Mouse (Mus musculus) kidney, adult 2 months (tissue): ENCODE results near the gene Mgat4d. TPM values are rescaled to one million over a fixed set of nuclear protein-coding genes. Genes with fewer than 3 reads are reported as not detected.

Experiments
- DNase-seq: peaks from one replicate; pipeline ENCODE4 v3.0.0; 2021
- H3K27ac ChIP-seq: fragments of 200-500 bp; 2 replicates; pipeline ENCODE4 v1.5.1; 2012; ENCODE audit warnings: low read depth, low read length, control low read depth, inconsistent platforms; ENCODE audit not compliant: insufficient read depth
- H3K27me3 ChIP-seq: fragments of 200-500 bp; replicated peaks from 2 replicates; pipeline ENCODE4 v1.6.1; 2012; ENCODE audit warnings: mild to moderate bottlenecking, moderate library complexity, low read length, inconsistent platforms; ENCODE audit not compliant: control insufficient read depth, insufficient read depth
- H3K36me3 ChIP-seq: fragments of 200-500 bp; 2 replicates; pipeline ENCODE4 v1.6.1; 2012; ENCODE audit warnings: mild to moderate bottlenecking, moderate library complexity, low read length, inconsistent platforms; ENCODE audit not compliant: control insufficient read depth, insufficient read depth
- H3K4me1 ChIP-seq: fragments of 200-500 bp; 2 replicates; pipeline ENCODE4 v1.6.1; 2011; ENCODE audit warnings: low read length; ENCODE audit not compliant: control insufficient read depth, insufficient read depth
- H3K4me3 ChIP-seq: fragments of 200-500 bp; 2 replicates; pipeline ENCODE4 v1.5.1; 2011; ENCODE audit warnings: mild to moderate bottlenecking, low read depth, low read length, control low read depth; ENCODE audit not compliant: insufficient read depth
- CTCF ChIP-seq: fragments of 200-500 bp; conservative IDR thresholded peaks from 2 replicates; pipeline ENCODE4 v1.5.1; 2011; ENCODE audit warnings: low read depth, mild to moderate bottlenecking, control low read depth, low read length, moderate library complexity, mixed read lengths; ENCODE audit not compliant: insufficient read depth, insufficient read length
- POLR2A ChIP-seq: fragments of 200-500 bp; IDR thresholded peaks from one replicate; pipeline ENCODE4 v1.6.1; 2011; ENCODE audit warnings: low read depth, low read length, control low read depth
- WGBS: fragments of 180-500 bp; shearing (Covaris S2); methylation state at CpG from one replicate; pipeline ENCODE4 v1.1.7; 2018; 5-methylcytosine and 5-hydroxymethylcytosine counted together
- polyA plus RNA-seq: library from polyadenylated mRNA; depleted of rRNA; stranded (reverse); fragments of >200 nt; gene quantifications from 2 replicates; pipeline ENCODE4 v1.2.3, GENCODE M21; 2012

Gene Mgat4d
- polyA plus RNA-seq, 1 experiment: not detected

DNA sequence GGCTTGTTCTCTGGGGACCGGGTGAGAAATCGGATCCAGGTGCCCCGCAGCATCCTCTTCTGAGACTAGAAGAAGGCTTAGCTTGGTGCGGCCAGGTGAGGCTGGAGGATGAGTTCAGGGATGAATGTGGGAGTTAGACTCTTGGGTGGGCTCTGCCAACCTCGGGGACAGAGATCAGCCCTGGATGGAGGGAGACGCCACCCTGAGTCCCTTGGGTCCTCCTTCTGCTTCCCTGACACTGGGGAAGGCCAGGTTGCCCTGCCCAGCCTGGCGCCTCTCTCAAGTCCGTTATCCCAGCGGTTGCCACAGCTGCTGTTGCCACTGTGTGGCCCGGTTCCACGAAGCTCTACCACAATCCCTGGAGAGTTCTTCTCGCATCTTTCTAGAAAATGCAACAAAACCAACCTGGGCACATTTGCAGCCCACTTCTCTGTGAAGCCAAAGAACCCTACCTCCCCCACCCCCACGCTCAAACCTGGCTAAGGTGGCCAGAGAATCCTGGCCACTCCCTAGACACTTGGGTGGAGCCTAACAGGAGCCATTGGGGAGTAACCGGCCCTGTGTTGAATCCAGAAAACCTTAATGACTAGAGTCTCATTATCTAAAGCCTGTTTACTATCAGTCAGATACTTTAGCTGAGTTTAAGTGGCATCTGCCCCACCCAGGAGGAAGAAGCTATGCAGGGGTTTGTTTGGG lies 41.9 kb downstream of the Mgat4d start:
- TF ChIP-seq CTCF (no peak), POLR2A (no peak)
- DNase-seq: no peak
- H3K36me3 ChIP-seq: no peaks in the 10 kb centered on the region
- 10% methylated on average over 14 of the region's 14 CpGs for WGBS
- peaks cover 1% of the 10 kb centered on the region for H3K27me3 ChIP-seq
- no peak overlapping the region for H3K4me3 ChIP-seq
- no peaks in the 10 kb centered on the region for H3K4me1 ChIP-seq
- no peak overlapping the region for H3K27ac ChIP-seq

DNA sequence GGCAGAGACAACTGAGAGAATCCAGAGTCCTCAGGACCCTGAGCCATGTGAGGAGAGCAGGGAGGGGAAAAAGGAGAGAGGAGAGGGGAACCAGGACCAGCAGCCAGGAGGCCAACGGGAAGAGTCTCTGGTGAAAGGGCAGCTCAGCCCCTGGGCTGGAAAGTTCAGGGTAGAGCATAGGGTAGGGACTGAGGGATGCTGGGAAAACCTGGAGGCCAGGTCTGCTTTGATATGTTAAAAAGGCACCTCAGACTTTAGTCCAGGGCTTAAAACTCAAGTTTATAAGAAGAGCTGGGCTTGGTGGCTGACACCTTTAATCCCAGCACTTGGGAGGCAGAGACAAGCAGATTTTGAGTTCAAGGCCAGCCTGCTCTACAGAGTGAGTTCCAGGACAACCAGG lies 44.2 kb downstream of the Mgat4d start:
- no peak overlapping the region for H3K4me3 ChIP-seq
- no peaks in the 10 kb centered on the region for H3K4me1 ChIP-seq
- DNase-seq: no peak
- TF ChIP-seq POLR2A (no peak), CTCF (no peak)
- peaks cover 1% of the 10 kb centered on the region for H3K27me3 ChIP-seq
- no peak overlapping the region for H3K27ac ChIP-seq
- no peaks in the 10 kb centered on the region for H3K36me3 ChIP-seq
- WGBS: 57% methylated on average over 1 of the region's 1 CpGs

DNA sequence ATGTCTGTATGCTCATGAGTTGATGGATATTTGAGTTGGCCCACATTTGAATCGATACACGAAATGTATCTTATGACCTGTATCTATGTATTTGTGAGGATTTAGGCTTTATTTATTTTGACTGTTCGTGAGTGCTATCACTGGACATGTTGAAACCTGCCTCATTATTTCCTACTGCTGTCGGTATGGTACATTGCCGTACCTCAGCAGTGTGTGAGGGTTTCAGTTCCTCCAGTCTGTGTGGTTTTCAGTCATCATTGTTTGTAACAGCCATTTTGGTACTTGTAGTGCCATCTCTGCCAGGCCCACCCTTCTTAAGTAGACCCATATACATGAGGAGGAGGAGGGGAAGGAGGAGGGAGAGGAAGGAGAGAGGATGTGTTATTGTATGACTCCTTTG lies 46.1 kb downstream of the Mgat4d start:
- WGBS: 92% methylated on average over 5 of the region's 5 CpGs
- H3K36me3 ChIP-seq: no peaks in the 10 kb centered on the region
- no peaks in the 10 kb centered on the region for H3K4me1 ChIP-seq
- H3K4me3 ChIP-seq: no peak overlapping the region
- TF ChIP-seq CTCF: no peak
- no peak for TF ChIP-seq POLR2A
- H3K27me3 ChIP-seq: peaks cover 1% of the 10 kb centered on the region
- no peak for DNase-seq
- H3K27ac ChIP-seq: no peak overlapping the region

DNA sequence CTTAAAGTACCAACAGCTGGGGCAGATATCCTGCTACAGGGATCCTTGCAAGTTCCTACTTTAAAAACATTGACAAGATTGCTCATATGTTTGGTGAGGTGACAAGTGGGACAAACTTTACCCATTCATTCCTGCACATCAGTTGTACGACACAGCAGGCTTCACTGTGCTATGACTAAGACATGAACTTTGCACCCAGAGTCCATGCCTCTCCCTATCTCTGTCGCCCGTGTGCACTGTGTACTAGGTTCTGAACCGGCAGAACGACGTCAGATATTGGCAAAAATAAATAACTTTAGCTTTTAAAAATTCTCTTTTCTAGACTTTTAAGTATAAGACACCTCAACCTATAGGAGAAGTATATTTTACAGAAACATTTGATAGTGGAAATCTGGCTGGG lies 48.4 kb downstream of the Mgat4d start:
- H3K4me3 ChIP-seq: no peak overlapping the region
- 62% methylated on average over 6 of the region's 6 CpGs for WGBS
- H3K27me3 ChIP-seq: no peaks in the 10 kb centered on the region
- no peaks in the 10 kb centered on the region for H3K36me3 ChIP-seq
- DNase-seq: peak; percentile 16
- TF ChIP-seq CTCF (no peak), POLR2A (no peak)
- H3K27ac ChIP-seq: no peak overlapping the region
- no peaks in the 10 kb centered on the region for H3K4me1 ChIP-seq

DNA sequence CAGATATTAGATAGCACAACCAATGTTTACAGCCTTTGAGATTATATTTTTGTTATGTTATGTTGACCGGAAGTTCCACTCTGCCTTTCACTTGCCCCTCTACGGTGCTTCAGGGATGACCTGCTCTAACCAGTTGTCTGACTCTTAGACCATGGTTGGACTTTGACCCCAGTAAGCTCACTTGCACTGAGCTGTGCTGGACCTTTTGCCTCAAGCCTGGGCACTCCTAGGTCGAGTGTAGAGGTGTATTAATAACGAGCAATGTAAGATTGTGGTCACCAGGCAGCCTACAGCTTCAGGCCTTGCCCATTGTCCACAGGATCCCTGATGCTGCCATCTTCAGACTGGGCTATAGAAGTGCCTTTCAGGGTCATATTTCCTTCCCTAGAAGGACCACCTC lies 49.5 kb downstream of the Mgat4d start:
- peak; percentile 12 for DNase-seq
- WGBS: 53% methylated on average over 4 of the region's 4 CpGs
- no peaks in the 10 kb centered on the region for H3K36me3 ChIP-seq
- H3K4me3 ChIP-seq: no peak overlapping the region
- no peak for TF ChIP-seq POLR2A
- no peak overlapping the region for H3K27ac ChIP-seq
- H3K4me1 ChIP-seq: no peaks in the 10 kb centered on the region
- no peaks in the 10 kb centered on the region for H3K27me3 ChIP-seq

DNA sequence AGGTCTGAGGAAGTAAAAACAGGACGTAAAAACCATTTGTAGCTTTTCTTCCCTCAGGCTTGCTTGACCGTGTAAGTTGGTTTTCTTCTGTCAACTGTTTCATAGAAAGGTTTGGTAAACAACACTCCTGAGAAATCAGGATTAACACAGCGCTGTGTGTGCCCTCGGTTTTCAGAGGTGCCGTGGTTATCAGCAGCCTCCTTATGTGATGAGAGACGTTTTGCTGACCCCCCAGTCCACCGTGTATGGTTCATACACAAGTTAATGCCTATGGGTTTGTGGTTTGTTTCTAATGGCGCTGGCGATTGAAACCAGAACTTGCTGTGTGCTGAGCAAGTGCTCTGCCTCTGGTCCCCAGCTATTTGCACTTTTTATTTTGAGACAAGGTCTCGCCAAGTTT lies 57.3 kb downstream of the Mgat4d start:
- no peak for DNase-seq
- H3K27me3 ChIP-seq: no peaks in the 10 kb centered on the region
- TF ChIP-seq CTCF (no peak), POLR2A (no peak)
- no peaks in the 10 kb centered on the region for H3K4me1 ChIP-seq
- WGBS: 81% methylated on average over 10 of the region's 10 CpGs
- H3K27ac ChIP-seq: no peak overlapping the region
- no peak overlapping the region for H3K4me3 ChIP-seq
- H3K36me3 ChIP-seq: no peaks in the 10 kb centered on the region

DNA sequence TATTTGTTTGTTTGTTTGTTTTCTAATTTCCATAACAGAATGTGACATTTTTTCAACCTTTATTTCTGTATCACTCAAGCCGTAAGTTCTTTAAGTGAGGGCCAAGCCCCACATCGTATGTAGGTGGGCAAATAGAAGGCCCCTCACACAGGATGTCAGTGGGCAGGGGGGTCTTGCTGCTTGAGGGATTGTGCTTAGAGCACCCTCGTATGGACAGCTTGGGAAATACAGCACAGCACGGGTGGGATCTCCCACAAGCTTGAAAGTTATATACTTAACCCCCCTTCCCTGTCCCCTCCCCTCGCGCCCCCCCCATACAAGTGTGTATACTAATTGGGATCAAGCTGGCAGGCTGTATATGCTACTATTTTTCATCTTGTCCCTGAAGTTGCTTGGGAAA lies 58.6 kb downstream of the Mgat4d start:
- Histone ChIP-seq H3K4me1 (no peaks in the 10 kb centered on the region), H3K4me3 (no peak overlapping the region), H3K27me3 (no peaks in the 10 kb centered on the region), H3K27ac (no peak overlapping the region), H3K36me3 (no peaks in the 10 kb centered on the region)
- WGBS: 38% methylated on average over 6 of the region's 6 CpGs
- DNase-seq: no peak
- TF ChIP-seq CTCF (no peak), POLR2A (no peak)
